Mouse (Mus musculus): ENCODE measurements at regions not wholly inside any gene's neighbourhood (a gene's known extent, or its start where the extent isn't known, plus 50 kb on each side); places are given as distances from the start of the nearest gene placed in this dataset.

DNA sequence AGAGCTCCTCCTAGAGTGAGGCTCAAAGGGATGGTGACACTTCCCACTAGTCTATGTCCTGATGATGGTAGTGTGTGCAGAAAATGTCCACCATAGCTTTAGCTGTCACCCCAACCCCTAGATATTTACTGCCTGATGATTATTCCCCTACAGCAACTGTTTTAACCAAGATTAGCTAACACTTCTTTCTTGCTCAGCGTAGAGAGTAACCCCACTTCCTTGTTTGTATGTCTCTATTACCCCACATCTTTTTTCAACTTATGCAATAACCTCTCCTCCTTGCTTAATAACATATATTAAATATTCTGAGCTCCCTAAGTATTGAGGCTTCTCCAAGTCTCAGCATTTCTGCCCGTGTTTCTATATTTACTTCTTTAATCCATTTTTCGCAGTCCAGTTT, 404.2 kb upstream of the Cntn3 start:
- no peaks in the 10 kb centered on the region for H3K36me3 ChIP-seq (ENCODE audit: control insufficient read depth, insufficient read depth, low read length)

DNA sequence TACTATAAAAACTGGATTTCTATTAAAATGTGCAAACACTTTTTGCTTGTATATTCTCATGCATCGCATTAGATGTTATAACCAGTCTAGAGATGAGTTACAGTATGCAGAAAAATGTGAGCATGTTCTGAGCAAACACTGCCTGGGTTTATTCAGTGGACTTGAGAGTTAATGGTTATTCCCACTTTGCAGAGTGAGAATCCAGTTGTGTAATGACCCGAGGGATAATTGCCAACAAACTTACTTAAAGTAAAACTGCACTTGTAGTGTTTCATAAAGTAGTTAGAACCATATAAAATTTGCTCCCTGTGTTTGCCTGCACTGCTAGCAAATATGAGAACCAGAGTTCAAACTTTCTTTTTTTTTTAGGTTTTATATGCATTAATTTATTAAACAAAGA, 450.4 kb upstream of the Cntn3 start:
- ATAC-seq (ENCODE audit: insufficient read depth, low FRiP score) = no peak
- H3K9ac ChIP-seq (ENCODE audit: low read length) = no peak overlapping the region
- WGBS = 66% methylated on average over 2 of the region's 2 CpGs

More for the DNA sequence above, 404.2 kb upstream of the Cntn3 start:
- no peak overlapping the region for H3K27ac ChIP-seq (ENCODE audit: low read length)
- H3K27me3 ChIP-seq (ENCODE audit: control insufficient read depth, insufficient read depth, low read length) = no peaks in the 10 kb centered on the region
- WGBS = 89% methylated on average over 3 of the region's 3 CpGs
- no peak for ATAC-seq (ENCODE audit: insufficient read depth, low FRiP score)
- H3K4me3 ChIP-seq (replicated peaks; ENCODE audit: low read length) = no peak overlapping the region
- no peaks in the 10 kb centered on the region for H3K4me1 ChIP-seq (ENCODE audit: control insufficient read depth, insufficient read depth, low read length)
- no peak overlapping the region for H3K9ac ChIP-seq (ENCODE audit: low read length)
- no peak overlapping the region for H3K4me2 ChIP-seq (ENCODE audit: low read depth, low read length)
- no peaks in the 10 kb centered on the region for H3K9me3 ChIP-seq (replicated peaks; ENCODE audit: control insufficient read depth, low read length)

DNA sequence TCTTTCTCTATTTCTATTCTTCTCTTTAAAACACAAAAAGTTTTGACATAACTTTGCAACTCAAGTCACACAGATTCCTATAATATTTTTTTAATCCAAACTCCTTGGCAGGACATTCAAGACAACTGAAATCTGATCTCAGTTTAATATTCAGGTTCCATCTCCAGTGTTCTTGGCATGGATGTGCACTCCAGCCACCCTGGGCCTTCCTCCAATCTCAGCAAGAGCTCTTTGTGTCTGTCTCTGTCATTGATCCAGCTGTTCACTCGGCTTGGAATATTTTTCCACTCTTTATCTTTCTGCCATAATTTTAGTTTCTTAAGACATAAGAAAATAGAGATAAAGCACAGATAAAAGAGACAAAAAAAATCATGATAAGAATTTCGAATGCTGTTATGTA, 451.1 kb upstream of the Cntn3 start:
- no peak overlapping the region for H3K4me2 ChIP-seq (ENCODE audit: low read depth, low read length)
- H3K27me3 ChIP-seq (ENCODE audit: control insufficient read depth, insufficient read depth, low read length) = no peaks in the 10 kb centered on the region
- WGBS = 53% methylated on average over 2 of the region's 2 CpGs
- H3K4me1 ChIP-seq (ENCODE audit: control insufficient read depth, insufficient read depth, low read length) = no peaks in the 10 kb centered on the region
- no peak for ATAC-seq (ENCODE audit: insufficient read depth, low FRiP score)
- no peaks in the 10 kb centered on the region for H3K9me3 ChIP-seq (replicated peaks; ENCODE audit: control insufficient read depth, low read length)
- no peak overlapping the region for H3K27ac ChIP-seq (ENCODE audit: low read length)
- H3K36me3 ChIP-seq (ENCODE audit: control insufficient read depth, insufficient read depth, low read length) = no peaks in the 10 kb centered on the region
- no peak overlapping the region for H3K4me3 ChIP-seq (replicated peaks; ENCODE audit: low read length)
- H3K9ac ChIP-seq (ENCODE audit: low read length) = no peak overlapping the region

More for the DNA sequence above, 450.4 kb upstream of the Cntn3 start:
- Histone ChIP-seq H3K27ac (ENCODE audit: low read length) (no peak overlapping the region), H3K4me2 (ENCODE audit: low read depth, low read length) (no peak overlapping the region), H3K4me1 (ENCODE audit: control insufficient read depth, insufficient read depth, low read length) (no peaks in the 10 kb centered on the region), H3K4me3 (replicated peaks; ENCODE audit: low read length) (no peak overlapping the region), H3K27me3 (ENCODE audit: control insufficient read depth, insufficient read depth, low read length) (no peaks in the 10 kb centered on the region), H3K9me3 (replicated peaks; ENCODE audit: control insufficient read depth, low read length) (no peaks in the 10 kb centered on the region), H3K36me3 (ENCODE audit: control insufficient read depth, insufficient read depth, low read length) (no peaks in the 10 kb centered on the region)

DNA sequence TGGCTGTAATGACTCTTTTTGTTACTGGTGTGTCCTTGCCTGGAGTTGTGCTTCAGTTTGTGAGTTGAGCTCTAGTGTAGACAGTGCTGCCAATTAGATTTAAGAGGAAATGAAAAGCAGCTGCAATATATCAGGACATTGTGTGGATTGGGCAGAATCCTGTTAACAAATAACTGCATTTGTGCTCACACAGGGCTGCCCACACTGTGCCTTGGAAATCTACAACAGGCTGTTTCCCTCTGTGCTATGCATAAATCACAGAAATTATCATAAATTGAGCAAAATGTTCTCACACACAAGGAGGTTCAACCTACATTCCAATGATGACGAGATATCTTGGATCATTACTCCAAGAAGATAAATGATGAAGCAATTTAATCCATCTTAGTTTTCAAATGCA, 455.2 kb upstream of the Cntn3 start:
- no peak overlapping the region for H3K4me3 ChIP-seq (replicated peaks; ENCODE audit: low read length)
- H3K27ac ChIP-seq (ENCODE audit: low read length) = no peak overlapping the region
- H3K9ac ChIP-seq (ENCODE audit: low read length) = no peak overlapping the region
- no peaks in the 10 kb centered on the region for H3K36me3 ChIP-seq (ENCODE audit: control insufficient read depth, insufficient read depth, low read length)
- no peak overlapping the region for H3K4me2 ChIP-seq (ENCODE audit: low read depth, low read length)
- no peaks in the 10 kb centered on the region for H3K9me3 ChIP-seq (replicated peaks; ENCODE audit: control insufficient read depth, low read length)
- ATAC-seq (ENCODE audit: insufficient read depth, low FRiP score) = no peak
- WGBS = 57% methylated on average over 1 of the region's 1 CpGs
- no peaks in the 10 kb centered on the region for H3K4me1 ChIP-seq (ENCODE audit: control insufficient read depth, insufficient read depth, low read length)
- H3K27me3 ChIP-seq (ENCODE audit: control insufficient read depth, insufficient read depth, low read length) = no peaks in the 10 kb centered on the region

DNA sequence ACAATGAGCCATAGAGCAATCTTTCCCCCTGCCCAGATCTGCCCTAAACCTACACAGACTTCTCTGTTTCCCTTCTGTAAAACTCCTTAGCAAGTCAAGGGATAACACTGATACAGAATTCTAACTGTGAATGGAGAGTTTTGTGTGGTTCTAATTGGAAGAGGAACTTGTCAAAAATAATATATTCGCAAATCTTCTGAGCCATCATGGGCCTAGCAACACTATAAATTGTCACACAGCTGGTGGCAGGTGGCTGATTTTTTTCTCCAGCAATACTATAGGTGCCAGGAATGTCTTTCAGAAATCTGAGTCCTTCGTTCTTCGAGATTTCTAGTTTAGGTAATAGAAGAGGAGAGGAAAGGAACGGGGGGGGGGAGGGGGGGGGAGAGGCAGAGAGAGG, 460.5 kb upstream of the Cntn3 start:
- Histone ChIP-seq H3K4me1 (ENCODE audit: control insufficient read depth, insufficient read depth, low read length) (0 out of 2 replicates have a peak, but pooled peaks cover 2% of the 10 kb centered on the region), H3K4me3 (replicated peaks; ENCODE audit: low read length) (no peak overlapping the region), H3K4me2 (ENCODE audit: low read depth, low read length) (no peak overlapping the region), H3K36me3 (ENCODE audit: control insufficient read depth, insufficient read depth, low read length) (no peaks in the 10 kb centered on the region), H3K9me3 (replicated peaks; ENCODE audit: control insufficient read depth, low read length) (no peaks in the 10 kb centered on the region), H3K9ac (ENCODE audit: low read length) (no peak overlapping the region), H3K27me3 (ENCODE audit: control insufficient read depth, insufficient read depth, low read length) (no peaks in the 10 kb centered on the region), H3K27ac (ENCODE audit: low read length) (no peak overlapping the region)
- WGBS = 41% methylated on average over 4 of the region's 4 CpGs
- ATAC-seq (ENCODE audit: insufficient read depth, low FRiP score) = no peak

DNA sequence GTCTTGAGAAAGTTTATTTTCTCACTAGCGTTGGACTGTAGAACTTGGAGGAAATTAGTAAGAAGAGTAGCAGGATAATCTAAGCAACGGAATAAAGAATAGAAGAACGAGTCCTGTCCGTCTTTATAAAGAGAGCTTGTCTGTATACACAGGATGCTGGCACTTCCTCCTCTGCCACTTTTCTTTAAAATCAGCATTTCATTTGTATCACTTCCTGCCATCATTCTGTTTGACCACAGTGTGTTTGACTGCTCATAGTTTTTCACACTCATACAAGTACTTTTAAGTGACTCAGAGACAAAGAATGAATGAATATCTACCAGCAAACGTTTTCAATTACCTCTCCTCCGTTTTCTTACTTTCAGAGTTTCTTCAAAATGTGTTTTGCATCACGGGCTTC, 461.0 kb upstream of the Cntn3 start:
- Histone ChIP-seq H3K27ac (ENCODE audit: low read length) (no peak overlapping the region), H3K4me1 (ENCODE audit: control insufficient read depth, insufficient read depth, low read length) (0 out of 2 replicates have a peak, but pooled peaks cover 2% of the 10 kb centered on the region), H3K4me3 (replicated peaks; ENCODE audit: low read length) (no peak overlapping the region), H3K27me3 (ENCODE audit: control insufficient read depth, insufficient read depth, low read length) (no peaks in the 10 kb centered on the region), H3K9me3 (replicated peaks; ENCODE audit: control insufficient read depth, low read length) (no peaks in the 10 kb centered on the region), H3K36me3 (ENCODE audit: control insufficient read depth, insufficient read depth, low read length) (no peaks in the 10 kb centered on the region), H3K9ac (ENCODE audit: low read length) (no peak overlapping the region), H3K4me2 (ENCODE audit: low read depth, low read length) (no peak overlapping the region)
- WGBS = 24% methylated on average over 7 of the region's 7 CpGs
- ATAC-seq (ENCODE audit: insufficient read depth, low FRiP score) = no peak

DNA sequence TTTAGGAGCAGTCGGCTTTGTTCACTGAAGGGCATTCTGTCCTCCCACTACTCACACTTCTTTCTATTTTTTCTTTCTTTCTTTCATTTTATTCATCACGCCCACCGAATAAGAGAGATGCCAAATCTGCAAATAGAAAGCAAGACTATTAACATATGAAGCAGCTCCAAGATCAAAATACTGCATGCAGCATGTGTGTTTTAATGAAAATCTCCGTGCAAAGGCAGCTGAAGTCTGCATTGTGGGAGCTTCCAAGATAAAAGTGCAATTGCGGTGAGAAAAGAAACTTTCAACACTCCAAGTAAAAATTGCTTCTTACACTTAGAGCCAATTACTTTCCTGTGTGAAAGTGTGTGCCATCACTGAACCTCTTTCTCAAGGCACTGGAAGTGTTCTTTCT, 449.8 kb upstream of the Chl1 start:
- Histone ChIP-seq H3K27me3 (ENCODE audit: control insufficient read depth, insufficient read depth, low read length) (no peaks in the 10 kb centered on the region), H3K4me3 (replicated peaks; ENCODE audit: low read length) (no peak overlapping the region), H3K9me3 (replicated peaks; ENCODE audit: control insufficient read depth, low read length) (no peaks in the 10 kb centered on the region), H3K4me1 (ENCODE audit: control insufficient read depth, insufficient read depth, low read length) (no peaks in the 10 kb centered on the region), H3K36me3 (ENCODE audit: control insufficient read depth, insufficient read depth, low read length) (no peaks in the 10 kb centered on the region), H3K27ac (ENCODE audit: low read length) (no peak overlapping the region), H3K9ac (ENCODE audit: low read length) (no peak overlapping the region), H3K4me2 (ENCODE audit: low read depth, low read length) (no peak overlapping the region)
- no peak for ATAC-seq (ENCODE audit: insufficient read depth, low FRiP score)
- WGBS = 79% methylated on average over 5 of the region's 5 CpGs

DNA sequence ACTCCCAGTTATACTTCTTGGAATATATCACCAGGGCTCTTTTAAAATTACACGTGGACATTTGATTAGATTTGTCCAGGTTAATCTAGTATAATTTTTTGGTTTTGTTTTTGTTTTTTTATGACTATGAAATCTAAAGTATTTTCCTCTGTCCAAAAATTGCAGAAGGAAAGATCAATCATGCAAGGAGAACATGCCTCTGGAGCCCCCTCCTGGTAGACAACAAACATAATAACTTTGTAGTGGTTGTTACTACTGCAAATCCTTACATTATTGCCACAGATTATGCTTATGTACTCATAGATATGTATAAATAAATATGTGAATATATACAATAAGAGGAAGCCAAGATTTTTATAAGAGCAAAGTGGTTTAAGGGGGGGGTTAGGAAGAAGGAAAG, 404.2 kb upstream of the Chl1 start:
- ATAC-seq (ENCODE audit: insufficient read depth, low FRiP score) = no peak
- no peak overlapping the region for H3K9ac ChIP-seq (ENCODE audit: low read length)
- no peaks in the 10 kb centered on the region for H3K9me3 ChIP-seq (replicated peaks; ENCODE audit: control insufficient read depth, low read length)
- no peaks in the 10 kb centered on the region for H3K27me3 ChIP-seq (ENCODE audit: control insufficient read depth, insufficient read depth, low read length)
- H3K4me2 ChIP-seq (ENCODE audit: low read depth, low read length) = no peak overlapping the region
- WGBS = 53% methylated on average over 1 of the region's 1 CpGs
- H3K27ac ChIP-seq (ENCODE audit: low read length) = no peak overlapping the region
- H3K36me3 ChIP-seq (ENCODE audit: control insufficient read depth, insufficient read depth, low read length) = no peaks in the 10 kb centered on the region
- no peak overlapping the region for H3K4me3 ChIP-seq (replicated peaks; ENCODE audit: low read length)
- H3K4me1 ChIP-seq (ENCODE audit: control insufficient read depth, insufficient read depth, low read length) = no peaks in the 10 kb centered on the region

DNA sequence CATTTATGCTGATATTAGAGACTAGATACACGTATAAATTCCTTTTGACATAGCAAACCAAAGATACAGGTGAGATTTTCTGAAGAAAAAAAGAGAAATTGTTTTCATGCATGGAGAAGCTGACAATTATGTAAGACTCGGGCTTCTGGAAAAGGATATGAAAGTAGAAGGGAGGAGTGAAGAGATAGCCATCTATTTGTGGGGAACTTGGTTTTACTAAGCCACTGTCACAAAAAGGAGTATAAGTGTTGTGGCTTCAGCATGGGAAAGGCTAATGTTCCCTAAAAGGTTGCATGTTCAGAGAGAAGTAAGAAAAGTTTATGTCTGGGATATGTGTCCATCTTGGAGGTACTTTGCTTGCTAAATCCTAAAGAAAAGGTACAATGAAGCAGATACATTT, 390.8 kb upstream of the Chl1 start:
- Histone ChIP-seq H3K4me2 (ENCODE audit: low read depth, low read length) (no peak overlapping the region), H3K4me1 (ENCODE audit: control insufficient read depth, insufficient read depth, low read length) (no peaks in the 10 kb centered on the region), H3K4me3 (replicated peaks; ENCODE audit: low read length) (no peak overlapping the region), H3K27ac (ENCODE audit: low read length) (no peak overlapping the region), H3K36me3 (ENCODE audit: control insufficient read depth, insufficient read depth, low read length) (no peaks in the 10 kb centered on the region), H3K9me3 (replicated peaks; ENCODE audit: control insufficient read depth, low read length) (no peaks in the 10 kb centered on the region), H3K27me3 (ENCODE audit: control insufficient read depth, insufficient read depth, low read length) (no peaks in the 10 kb centered on the region), H3K9ac (ENCODE audit: low read length) (no peak overlapping the region)
- WGBS = 72% methylated on average over 2 of the region's 2 CpGs
- ATAC-seq (ENCODE audit: insufficient read depth, low FRiP score) = no peak

DNA sequence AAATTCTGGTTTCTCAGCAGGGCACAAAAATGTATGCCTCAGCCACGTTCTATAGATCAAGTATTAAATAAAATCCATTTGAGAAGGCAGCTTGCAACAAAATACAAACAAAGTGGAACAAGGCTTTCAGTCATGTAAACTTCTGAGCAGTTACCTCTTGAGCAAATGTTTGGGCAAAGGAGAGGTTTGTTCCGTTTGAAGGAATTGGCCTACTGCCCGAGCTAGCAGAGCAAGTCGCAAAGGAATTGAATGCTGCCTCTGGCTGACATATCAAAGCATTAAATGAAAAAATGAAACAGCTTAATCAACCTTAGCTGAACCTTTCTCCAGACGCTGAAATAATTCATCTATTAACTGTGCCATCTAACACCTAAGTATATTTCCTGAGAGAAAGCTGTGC, 369.5 kb upstream of the Chl1 start:
- H3K27me3 ChIP-seq (ENCODE audit: control insufficient read depth, insufficient read depth, low read length) = no peaks in the 10 kb centered on the region
- no peaks in the 10 kb centered on the region for H3K9me3 ChIP-seq (replicated peaks; ENCODE audit: control insufficient read depth, low read length)
- no peak overlapping the region for H3K27ac ChIP-seq (ENCODE audit: low read length)
- WGBS = 44% methylated on average over 5 of the region's 5 CpGs
- no peak overlapping the region for H3K9ac ChIP-seq (ENCODE audit: low read length)
- no peak overlapping the region for H3K4me3 ChIP-seq (replicated peaks; ENCODE audit: low read length)
- H3K36me3 ChIP-seq (ENCODE audit: control insufficient read depth, insufficient read depth, low read length) = no peaks in the 10 kb centered on the region
- no peak overlapping the region for H3K4me2 ChIP-seq (ENCODE audit: low read depth, low read length)
- ATAC-seq (ENCODE audit: insufficient read depth, low FRiP score) = no peak
- H3K4me1 ChIP-seq (ENCODE audit: control insufficient read depth, insufficient read depth, low read length) = no peaks in the 10 kb centered on the region

Measured in stomach, embryonic 16.5 days (tissue).